Mouse (Mus musculus) adrenal gland (tissue): ENCODE data around the gene Sspo.

Source experiments
- intact Hi-C: fragments of 180-260 bp; cut with DNase I; formaldehyde crosslinking; loops from one replicate; pipeline ENCODE4 v1.15.1; 2025
- long read RNA-seq, 2 experiments: library from polyadenylated mRNA; unstranded; transcript quantifications; one replicate each; pipeline ENCODE4 v2.0.0; 2020; ENCODE audit warnings: borderline replicate concordance in 1 of 2; ENCODE audit not compliant: insufficient replicate concordance in 1 of 2

Sspo gene
- long read RNA-seq, experiment 1, partial matches to known transcripts, result 2 of 3 reads
- long read RNA-seq, experiment 1, other reads (novel, unspliced or antisense), result 1 of 3 reads
- long read RNA-seq, experiment 2, result 0 reads

DNA sequence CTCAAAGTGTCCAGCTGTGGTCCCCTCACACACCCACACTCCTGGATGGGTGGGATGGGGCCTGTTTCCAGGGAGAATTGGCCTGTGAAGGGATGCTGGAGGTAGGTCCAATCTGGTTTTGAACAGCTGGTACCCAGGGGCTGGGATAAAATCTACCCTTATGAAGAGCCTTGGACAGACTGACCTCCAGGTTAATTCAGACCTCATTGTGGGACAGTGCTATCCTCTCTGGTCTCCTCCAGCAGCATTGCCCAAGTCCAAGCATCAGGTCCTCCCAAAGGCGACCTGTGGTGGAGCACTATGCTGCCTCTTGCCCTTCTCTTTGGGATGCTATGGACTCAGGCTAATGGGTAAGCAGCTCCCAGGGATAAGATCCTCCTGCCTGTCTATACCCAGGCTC, at the start of gene Sspo:
Sspo (plus strand) TSS at position 301 of the 400 bp plus-strand sequence.
- intact Hi-C loops, result no loop called here

DNA sequence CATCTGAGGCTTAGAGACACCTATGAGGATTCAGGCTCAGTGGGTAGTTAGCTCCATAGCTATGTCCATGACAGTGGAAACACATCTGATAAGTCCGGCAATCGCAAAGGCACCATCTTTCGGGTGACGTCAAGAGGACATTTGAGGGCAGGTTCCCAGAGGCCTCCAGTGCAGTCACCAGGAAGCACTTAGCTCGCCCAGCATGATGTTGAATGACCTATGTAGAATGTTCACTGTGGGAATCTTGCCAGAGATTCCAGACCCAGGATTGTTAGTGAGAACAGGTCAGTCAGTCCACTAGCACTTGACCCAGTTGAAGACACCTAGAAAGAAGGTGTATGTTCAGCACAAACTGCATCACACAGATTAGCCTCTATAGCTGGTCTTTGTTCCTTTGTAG, 48.1 kb upstream of the Sspo start:
- intact Hi-C loops, result loop anchor here (10.0 kb wide), 1 partner anchor 225 kb away; no protein-coding TSS in a partner anchor

DNA sequence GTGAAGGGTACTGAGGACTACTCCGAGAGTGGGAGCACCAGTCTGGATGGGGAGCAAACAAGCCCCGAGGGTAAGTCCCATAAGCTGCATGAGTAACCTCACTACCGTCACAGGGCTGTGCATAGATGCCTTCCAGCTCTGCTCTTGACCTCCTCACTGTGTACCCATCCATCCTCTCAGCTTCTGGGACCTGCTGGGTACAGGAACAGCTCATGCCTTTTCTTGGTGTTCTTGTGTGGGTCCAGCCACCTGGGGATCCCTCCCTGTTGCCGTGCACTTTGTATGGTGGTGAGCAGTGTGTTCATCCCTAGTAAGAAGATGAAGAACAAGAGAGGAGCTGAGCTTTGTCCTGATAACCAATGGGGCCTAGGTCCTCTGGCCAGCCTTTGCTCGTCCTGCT, 44.0 kb upstream of the Sspo start:
- intact Hi-C loops, result no loop called here

DNA sequence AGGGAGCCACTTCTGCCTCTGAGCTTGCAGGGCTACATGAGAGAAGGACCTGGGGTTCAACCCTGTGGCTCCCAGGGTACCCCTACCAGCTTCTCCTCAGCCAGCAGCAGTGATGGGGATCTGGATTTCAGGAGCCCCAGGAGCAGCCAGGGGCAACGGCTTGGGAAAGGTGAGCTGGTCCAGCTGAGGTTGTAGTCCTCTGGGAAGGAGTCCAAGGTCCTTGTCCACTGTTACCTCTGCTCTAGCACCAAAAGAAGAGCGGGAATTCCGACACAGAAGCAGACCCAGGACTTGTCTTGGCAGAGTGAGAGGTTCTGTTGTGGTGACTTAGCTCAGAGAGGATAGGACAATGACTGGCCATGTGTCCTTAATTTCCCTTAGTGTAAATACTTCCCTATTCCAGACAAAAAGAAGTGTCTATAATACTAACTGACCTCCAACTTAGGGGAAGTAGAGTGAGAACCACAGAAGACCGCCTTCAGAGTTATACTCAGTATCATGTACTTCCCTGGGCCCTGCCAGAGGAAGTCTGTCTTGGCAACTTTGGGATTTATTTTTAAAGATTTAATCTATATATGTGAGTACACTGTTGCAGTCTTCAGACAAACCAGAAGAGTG, 38.2 kb upstream of the Sspo start:
- intact Hi-C loops, result no loop called here

DNA sequence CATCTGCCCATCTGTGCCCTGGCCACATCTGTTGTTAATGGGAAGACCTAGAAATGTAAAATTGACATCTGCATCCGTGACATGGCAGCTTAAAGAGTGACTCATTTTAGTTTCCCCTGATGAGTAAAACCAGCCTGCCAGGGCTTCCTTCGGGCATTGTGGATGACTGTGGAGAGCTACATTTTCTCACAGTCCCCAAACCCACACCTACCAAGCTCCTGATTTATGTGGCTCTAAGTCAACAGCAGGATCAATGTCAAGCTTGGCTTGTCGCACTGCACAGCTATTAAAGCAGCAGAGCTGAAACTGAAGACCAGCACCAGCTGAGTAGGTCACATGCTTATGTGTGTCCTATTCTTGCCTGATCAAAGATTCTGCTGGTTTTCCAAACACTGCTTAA, 37.5 kb upstream of the Sspo start:
- intact Hi-C loops, result no loop called here

DNA sequence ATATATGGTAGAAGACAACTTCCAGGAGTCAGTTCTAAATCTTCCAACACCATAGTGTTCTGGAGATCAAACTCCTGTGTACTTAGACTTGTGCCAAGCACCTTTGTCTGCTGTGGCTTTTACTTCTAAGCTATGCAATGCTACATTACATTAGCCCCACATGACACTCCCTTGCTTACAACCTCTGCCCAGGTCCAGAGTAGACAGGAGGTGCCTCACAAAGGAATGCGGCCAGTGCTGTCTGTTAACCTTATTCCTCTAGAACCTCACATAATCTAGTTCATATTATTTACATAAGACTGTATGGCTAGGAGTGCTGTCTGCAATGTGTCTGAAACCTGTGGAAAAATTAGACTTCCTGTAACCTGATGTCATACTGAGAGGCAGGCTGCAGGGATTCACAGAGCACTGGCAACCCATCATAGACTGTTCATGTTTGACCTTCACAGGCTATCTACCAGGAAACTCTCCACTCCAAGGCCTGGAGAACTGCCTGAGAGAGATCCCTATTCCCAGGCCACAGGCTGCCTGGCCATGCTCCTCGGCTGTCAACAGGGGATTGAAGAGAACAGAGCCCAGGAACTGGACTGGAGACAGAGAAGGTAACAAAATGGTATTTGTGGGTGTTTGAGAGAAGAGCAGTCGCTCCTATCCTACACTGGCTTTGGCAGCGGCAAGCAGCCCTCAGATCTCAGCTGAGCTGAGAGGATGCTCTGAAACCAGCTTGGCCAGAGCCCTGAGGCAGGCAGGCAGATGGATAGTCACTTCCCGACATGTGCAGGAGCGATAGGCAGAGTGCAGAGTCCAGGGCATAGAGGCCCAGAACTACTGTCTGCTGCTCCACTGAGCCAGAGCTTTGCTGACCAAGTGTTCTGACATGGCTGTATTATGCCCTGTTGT, 36.6 kb upstream of the Sspo start:
- intact Hi-C loops, result no loop called here

DNA sequence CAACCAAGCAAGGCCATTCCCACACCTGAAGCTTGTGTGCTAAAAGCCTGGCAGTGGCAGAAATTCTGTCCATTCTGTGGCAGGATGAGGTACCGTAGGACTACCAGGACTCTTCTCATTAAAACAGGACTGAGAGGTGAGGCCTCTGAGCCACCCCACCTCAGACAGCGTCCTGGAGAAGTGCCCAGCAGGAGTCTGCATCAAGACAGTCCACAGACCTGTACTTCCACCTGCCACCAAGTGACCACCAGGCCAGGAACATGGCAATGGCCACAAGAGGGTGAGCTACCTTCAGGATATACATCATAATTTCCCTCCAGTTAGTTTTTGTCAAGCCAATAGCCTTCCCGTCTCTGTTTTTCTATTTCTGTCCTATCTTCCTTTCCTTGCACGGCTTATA, 35.9 kb upstream of the Sspo start:
- intact Hi-C loops, result no loop called here

DNA sequence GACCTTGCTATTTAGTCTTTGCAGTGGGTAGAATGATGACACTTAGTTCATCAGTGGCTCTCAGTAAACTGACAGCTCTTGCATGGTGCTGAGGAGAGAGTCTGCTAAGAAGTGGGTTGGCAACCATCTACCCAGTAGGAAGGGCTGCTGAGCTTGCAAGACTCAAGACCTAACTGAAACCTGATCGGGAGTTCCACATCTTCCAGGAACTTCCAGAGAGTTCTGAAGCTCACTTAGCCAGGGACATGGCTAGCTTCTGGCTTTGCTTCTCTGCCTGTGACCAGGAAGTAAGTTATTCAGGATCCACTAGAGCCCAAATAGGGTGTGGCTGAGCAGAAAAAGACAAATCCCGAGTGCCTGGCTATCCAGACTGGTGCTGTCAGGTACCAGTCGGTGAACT, 35.4 kb upstream of the Sspo start:
- intact Hi-C loops, result no loop called here

DNA sequence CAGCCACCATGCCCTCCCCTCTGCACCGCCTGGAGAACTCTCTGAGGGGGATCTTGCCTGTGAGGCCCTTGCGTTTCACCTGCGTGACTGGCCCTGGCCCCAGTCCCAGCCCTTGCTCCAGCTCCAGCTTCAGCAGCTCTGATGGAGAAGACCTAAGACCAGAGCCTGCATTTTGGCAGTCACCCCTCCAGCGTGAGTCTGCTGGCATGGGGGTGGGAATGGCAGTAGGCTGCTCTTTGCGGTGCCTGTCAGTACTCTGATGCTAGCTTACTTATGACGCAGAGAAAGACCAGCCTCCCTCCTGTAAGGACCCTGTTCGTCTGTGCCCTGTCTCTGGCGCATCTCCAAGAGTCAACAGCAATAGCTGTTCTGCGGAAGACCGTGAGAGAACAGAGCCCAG, 34.9 kb upstream of the Sspo start:
- intact Hi-C loops, result no loop called here

DNA sequence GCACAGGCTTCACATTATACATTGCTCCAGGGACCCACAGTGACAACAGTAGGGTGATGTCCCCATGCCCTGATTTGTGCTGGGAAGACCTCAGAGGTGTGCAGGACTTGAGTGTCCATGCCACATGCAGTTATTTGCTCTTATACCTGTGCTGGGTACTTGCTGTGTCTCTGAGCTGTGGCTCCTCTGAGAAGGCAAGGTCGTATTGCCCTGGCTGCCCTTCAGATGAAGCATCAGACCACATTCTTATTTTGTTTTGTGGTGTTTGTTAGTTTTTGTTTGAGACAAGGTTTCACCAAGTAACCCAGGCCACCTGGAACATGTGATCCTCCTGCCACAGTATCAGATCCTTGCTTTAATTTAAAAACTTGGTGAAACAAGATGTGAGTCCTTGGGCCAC, 33.1 kb upstream of the Sspo start:
- intact Hi-C loops, result no loop called here

DNA sequence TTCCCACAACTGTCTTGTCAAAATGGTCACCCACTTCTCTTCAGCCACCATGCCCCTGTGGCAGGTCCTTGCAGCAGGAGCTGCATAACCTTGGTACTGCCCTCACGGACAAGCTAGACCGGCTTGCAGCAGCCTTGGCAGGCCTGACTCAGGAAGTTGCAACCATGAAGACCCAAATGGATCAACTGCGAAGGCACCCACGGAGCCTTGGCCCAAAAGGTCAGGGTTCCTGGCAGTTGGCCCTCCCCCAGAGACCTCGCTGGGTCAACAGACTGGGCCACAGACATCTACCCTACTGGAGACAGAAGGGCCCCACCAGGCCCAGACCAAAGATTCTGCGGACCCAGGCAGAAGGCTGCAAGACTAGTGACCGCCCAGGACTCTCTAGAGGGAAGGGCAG, 32.4 kb upstream of the Sspo start:
- intact Hi-C loops, result no loop called here

DNA sequence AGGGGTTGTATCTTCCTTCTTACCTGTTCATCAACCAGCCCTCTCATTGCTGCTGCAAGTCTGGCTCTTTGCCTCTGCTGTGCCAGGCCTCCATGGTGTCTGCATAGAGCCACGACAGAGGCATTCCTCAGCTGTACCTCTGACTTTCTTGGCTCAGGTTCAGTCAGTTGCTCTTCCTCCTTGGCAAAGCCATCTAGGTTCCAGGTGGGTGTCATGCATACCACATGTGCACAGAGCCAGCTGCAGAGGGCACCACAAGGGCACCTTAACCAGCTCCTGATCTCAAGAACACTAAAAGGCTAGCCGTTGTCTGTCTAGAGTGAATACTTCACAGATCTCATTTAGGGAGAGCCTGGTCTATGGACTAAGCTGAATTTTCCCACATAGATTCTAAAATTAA, 31.5 kb upstream of the Sspo start:
- intact Hi-C loops, result no loop called here

DNA sequence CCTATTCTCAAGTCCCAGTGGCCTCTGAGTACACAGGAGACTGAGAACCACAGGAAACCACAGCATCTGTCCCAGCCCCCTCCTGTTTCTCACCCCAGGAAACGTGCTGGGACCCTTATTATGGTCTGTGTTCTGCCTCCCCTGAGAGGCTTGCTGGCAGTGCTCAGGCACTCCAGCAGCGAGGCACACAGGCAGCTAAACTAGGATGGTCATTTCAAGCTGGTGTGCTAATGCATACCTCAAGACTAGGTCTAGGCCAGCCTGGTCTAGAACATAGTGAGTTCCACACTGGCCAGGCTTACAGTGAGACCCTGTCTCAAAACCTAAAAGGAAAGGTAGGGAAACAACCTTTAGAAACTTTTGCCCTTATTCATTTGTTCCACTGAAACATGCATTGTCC, 27.4 kb upstream of the Sspo start:
- intact Hi-C loops, result no loop called here

DNA sequence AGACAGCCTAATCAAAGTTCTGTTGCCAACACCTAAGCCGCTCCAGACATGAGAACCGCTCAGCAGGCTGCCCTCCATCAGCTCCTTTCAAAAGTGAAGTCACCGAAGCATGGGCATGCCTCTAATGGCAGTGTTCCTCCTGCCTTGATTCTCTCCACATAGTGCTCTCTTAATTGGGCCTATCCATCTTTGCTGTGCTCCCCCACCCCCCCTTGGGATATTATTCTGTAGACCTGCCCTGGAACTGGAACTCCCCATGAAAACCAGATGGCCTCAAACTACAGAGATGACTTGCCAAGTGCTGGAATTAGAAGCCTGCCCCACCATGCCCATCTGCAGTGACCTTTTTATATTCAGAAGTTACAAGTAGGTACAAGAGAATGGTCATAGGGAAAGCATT, 24.7 kb upstream of the Sspo start:
- intact Hi-C loops, result no loop called here

DNA sequence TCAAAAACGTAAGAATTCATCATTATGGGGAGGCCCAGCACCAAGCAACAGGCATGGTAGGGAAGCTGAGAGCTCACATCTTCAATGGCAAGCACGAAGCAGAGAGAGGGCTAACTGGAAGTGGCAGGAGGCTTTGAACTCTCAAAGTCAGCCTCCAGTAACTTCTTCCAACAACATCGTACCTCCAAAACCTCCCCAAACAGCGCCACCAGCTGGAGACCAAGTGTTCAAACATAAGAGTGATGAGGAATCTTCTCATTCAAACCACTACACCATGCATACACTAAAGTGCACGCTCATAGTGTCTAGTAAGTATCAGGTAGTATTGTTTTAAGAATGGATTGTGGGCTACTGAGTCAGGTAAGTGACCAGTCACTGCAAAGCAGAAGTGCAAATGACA, 24.0 kb upstream of the Sspo start:
- intact Hi-C loops, result no loop called here

DNA sequence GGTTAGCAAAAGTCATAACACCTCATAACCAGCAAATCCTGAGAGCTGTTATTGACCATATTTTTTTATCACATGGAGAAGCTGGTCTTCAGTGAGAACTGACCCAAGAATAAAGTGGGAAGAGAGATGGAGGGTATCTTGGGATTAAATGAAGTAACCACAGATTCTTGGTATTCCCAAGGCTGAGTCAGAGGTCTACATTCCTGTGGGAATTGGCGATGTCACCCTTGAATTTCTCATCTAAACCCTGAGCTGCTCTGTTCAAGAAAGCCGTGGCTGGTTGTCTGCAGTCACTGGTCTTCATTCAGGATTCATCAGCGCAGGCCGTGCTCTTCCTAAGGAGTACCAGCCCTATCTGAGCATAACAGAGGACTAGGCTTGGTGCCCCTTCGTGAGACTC, 21.1 kb upstream of the Sspo start:
- intact Hi-C loops, result no loop called here

DNA sequence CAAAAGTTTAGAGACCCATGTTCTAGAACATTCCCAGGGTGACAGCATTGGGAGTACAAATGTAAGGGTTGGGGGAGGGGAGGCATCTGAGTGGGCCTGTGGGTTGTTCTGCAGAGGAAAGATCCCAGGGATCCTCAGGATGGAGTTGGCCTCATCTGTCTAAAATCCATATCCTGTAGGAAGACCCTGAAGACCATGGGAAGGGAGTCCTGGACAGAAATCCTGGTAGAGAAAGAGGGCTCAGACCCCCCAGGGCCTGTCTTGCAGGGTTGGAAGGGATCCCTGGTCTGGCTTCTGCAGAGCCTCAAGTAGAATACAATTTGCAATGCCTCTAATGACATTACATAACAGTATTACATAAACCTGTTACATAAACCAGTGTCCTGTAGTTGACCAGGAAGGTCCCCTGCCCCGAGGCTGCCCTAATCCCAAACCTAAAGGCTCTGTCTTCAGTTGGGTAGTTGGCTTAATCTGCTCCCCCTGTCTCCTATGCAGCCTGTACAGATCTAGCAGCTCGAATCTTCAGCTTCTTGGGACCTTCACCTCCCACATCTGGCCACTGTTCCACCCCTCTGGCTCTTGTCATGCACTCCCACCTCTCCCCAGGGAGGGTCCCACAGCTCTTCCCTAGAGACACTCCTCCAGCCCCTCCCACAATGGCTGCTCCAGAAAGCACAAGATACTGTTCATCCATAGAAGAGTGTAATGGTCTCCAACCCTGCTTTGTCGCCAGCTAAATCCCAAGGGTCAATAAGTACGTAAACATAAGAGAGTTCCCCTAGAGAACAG, 19.1 kb upstream of the Sspo start:
- intact Hi-C loops, result no loop called here

DNA sequence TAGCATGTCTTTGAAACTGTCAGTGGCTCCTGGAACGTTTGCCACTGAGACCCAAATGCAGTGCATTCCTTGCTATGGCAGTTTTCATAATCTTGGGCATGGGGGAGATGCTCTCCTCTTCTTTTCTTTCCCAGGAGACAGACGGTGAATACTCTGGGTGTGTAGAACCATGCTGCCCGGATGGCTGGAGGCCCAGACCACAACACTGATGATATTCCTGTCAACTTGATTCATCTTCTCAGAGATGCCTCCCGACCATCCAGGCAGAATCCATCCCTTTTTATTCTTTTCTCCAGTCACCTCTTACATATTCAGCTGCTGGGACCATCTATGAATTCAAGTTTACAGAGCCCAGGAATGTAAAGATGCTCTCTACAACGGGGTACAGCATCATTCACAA, 17.3 kb upstream of the Sspo start:
- intact Hi-C loops, result no loop called here

DNA sequence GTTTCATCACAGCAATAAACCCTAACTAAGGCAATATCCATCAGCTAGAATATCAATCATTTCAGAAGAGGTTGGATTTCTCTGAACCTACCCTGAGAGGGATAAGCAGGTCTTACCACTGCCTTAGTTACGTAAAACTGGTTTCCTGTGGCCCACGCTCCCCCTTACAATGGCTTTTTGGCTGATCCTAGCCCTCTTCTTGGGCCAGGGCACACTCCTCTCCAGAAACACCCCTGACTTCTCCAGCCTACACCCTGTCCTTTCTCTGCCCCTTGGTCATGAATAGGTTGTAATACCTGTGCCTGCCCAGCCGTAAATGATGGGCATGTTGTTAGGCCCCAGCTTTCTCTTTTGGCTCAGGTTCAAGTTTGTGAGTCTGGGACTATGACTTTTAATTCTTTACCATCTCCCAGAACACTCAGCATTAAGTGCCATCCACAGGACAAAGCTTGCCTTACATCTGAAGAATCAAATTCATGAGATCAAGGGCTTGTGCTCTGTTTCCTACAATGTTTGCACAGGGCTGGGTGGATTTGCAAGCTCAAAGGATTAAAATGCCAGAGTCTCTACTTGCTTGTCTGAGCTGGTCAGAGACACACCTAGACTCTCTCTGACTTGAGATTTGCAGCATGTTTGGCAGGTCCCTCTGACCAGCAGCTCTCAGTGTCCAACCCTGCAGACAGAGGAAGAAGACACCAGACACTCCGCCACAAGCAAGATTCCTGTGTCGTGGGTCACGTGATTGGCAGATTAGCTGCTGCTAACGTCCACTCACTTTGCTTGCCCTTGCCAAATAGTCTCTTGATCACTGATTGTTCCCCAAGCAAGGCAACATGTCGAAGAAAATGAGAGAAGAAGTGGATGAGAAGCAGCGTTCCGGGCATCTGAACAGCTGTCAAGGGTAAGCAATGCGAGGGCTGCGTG, 14.9 kb upstream of the Sspo start:
- intact Hi-C loops, result no loop called here

DNA sequence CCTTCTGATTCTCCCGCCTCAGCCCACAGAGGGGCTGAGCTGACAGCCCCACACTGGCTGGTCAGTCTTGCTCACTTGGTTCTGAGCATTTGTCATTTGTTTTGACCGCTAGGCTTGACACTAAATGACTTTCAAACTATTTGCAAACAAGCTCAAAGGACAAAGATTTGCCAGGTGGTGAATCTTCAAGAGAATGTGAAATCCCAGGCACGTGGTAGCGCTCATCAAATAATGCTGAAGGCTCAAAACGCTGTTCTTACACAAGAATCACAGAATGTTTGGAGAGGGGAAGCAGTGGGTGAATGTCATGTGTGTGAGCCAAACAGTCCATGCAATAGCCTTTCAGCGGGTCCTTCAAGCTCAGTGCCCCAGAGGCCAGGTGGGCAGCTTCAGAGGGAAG, 13.4 kb upstream of the Sspo start:
- intact Hi-C loops, result no loop called here

DNA sequence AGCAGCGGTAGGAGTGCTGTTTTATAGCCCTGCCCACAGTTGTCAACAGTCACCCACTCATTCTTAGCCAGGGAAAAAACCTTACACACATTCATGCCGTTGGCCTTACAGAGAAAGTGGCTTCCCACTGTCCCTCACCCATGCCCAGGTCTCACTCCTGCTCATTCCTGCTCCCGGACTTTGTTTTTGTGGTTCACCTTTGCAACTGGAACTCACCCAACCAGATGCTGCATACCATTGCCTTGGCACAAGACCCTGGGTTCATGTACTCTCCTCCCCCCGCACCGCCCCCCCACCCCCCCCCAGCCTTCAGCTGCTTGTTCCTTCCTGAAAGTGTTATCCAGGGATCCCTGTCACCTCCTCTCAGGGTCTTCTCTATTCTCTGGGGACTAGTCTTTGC, 12.9 kb upstream of the Sspo start:
- intact Hi-C loops, result no loop called here
